Mouse (Mus musculus): Measurements from ENCODE around the gene Ddx21. TPM values are rescaled to one million over a fixed set of nuclear protein-coding genes. Genes with fewer than 3 reads are reported as not detected.

Gene Ddx21
- polyA plus RNA-seq, 1 experiment from 2014 or later: 25.3 TPM

GRCm38 (mm10) chr10:62534509-62534908 is 67.6 kb downstream of the Ddx21 start:
- no peak for ATAC-seq (ENCODE audit: low FRiP score)

DNA sequence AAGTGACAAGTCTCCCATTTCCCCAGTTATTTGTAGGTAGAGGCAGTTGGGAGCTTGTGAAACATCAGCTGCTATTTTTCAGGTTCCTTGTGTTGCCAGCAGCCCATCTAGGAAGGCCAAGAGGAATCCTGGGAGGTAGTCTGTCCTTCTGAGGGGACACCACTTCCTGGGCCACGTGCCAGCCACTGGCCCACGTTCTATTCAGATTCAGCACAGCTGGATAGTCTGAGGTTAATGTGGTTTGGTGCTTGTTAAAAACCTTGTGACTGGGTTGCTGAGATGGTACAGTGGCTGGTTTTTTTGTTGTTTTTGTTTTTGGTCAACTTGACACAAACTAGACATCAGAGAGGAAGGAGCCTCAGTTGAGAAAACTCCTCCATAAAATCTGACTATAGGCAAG is 69.2 kb downstream of the Ddx21 start:
- H3K4me2 ChIP-seq (replicated peaks): no peak overlapping the region
- 47% methylated on average over 2 of the region's 2 CpGs for WGBS
- ATAC-seq (ENCODE audit: low FRiP score): no peak
- H3K4me3 ChIP-seq: no peak overlapping the region
- no peak overlapping the region for H3K9ac ChIP-seq
- H3K36me3 ChIP-seq: no peaks in the 10 kb centered on the region
- H3K4me1 ChIP-seq: no peaks in the 10 kb centered on the region
- H3K27ac ChIP-seq: no peak overlapping the region
- H3K27me3 ChIP-seq: no peaks in the 10 kb centered on the region
- H3K9me3 ChIP-seq (replicated peaks): no peaks in the 10 kb centered on the region

More at GRCm38 (mm10) chr10:62534509-62534908, 67.6 kb downstream of the Ddx21 start:
- H3K4me3 ChIP-seq: no peak overlapping the region
- H3K36me3 ChIP-seq: no peaks in the 10 kb centered on the region
- no peaks in the 10 kb centered on the region for H3K27me3 ChIP-seq
- H3K9me3 ChIP-seq (replicated peaks): no peaks in the 10 kb centered on the region
- WGBS: 80% methylated on average over 7 of the region's 7 CpGs
- no peak overlapping the region for H3K4me2 ChIP-seq (replicated peaks)
- no peaks in the 10 kb centered on the region for H3K4me1 ChIP-seq
- no peak overlapping the region for H3K9ac ChIP-seq
- no peak overlapping the region for H3K27ac ChIP-seq

Other genes starting within 250 kb of the Ddx21 start
- 56.6 and 60.7 TPM in 2 replicates for gene Hk1, start 222.4 kb downstream of the Ddx21 start, polyA plus RNA-seq (2016; fragmentation: Nextera tagmentation; extraction: Ambion mirVana)
- gene Hkdc1, start 179.8 kb downstream of the Ddx21 start, polyA plus RNA-seq (2016; fragmentation: Nextera tagmentation; extraction: Ambion mirVana): 1.1 and 1.2 TPM in 2 replicates
- gene 4930507D05Rik, start 152.8 kb downstream of the Ddx21 start, polyA plus RNA-seq (2016; fragmentation: Nextera tagmentation; extraction: Ambion mirVana): 0.90 and 0.98 TPM in 2 replicates
- 24.3 and 25.7 TPM in 2 replicates for gene Supv3l1, start 152.5 kb downstream of the Ddx21 start, polyA plus RNA-seq (2016; fragmentation: Nextera tagmentation; extraction: Ambion mirVana)
- 79.8 and 83.2 TPM in 2 replicates for gene Vps26a, start 115.5 kb downstream of the Ddx21 start, polyA plus RNA-seq (2016; fragmentation: Nextera tagmentation; extraction: Ambion mirVana)
- 3.4 and 6.2 TPM in 2 replicates for gene Srgn, start 74.8 kb downstream of the Ddx21 start, polyA plus RNA-seq (2016; fragmentation: Nextera tagmentation; extraction: Ambion mirVana)
- gene Kif1bp, start 23.8 kb downstream of the Ddx21 start, polyA plus RNA-seq (2016; fragmentation: Nextera tagmentation; extraction: Ambion mirVana): 74.3 and 74.7 TPM in 2 replicates
- gene Ddx50, start 48.9 kb upstream of the Ddx21 start, polyA plus RNA-seq (2016; fragmentation: Nextera tagmentation; extraction: Ambion mirVana): 130 and 135 TPM in 2 replicates
- 2.0 and 2.6 TPM in 2 replicates for gene Stox1, start 123.8 kb upstream of the Ddx21 start, polyA plus RNA-seq (2016; fragmentation: Nextera tagmentation; extraction: Ambion mirVana)
- 141 and 147 TPM in 2 replicates for gene Ccar1, start 190.0 kb upstream of the Ddx21 start, polyA plus RNA-seq (2016; fragmentation: Nextera tagmentation; extraction: Ambion mirVana)